In genomic region chr8:124284333-124284711, GRCm38 (mm10) we compare ENCODE assay signal across 9 mouse cellular contexts. TPM values are rescaled to one million over a fixed set of nuclear protein-coding genes. Genes with fewer than 3 reads are reported as not detected.
DNase-seq lines count a peak whose midpoint lies in the region; ATAC-seq and TF ChIP-seq lines count a peak whose summit lies in the region.
"Had no signal": no experiment of that assay in that cellular context is flagged by ENCODE, and none has a peak within 500 bp of the region (broad histone marks: within the 10 kb centered on the region; RNA-seq: fewer than 3 reads in every experiment).

No protein-coding gene starts in this region.

- no peak for TF ChIP-seq CTCF in intestine, postnatal 0 days (IDR thresholded peaks at IDR 0.05; ENCODE audit: low read depth)
- TF ChIP-seq CTCF in embryonic fibroblast, embryonic 13.5 days (IDR thresholded peaks at IDR 0.05; ENCODE audit: borderline replicate concordance, insufficient read depth, low read length) = no peak
- TF ChIP-seq CTCF in lung, adult 2 months (IDR thresholded peaks at IDR 0.05; ENCODE audit: insufficient read depth, low read length) = no peak

- WGBS in intestine, embryonic 14.5 days = 24% methylated on average over 6 of the region's 6 CpGs
- 60% methylated on average over 6 of the region's 6 CpGs for WGBS in intestine, postnatal 0 days
- WGBS in hindbrain, embryonic 16.5 days = 9% methylated on average over 6 of the region's 6 CpGs
- 7% methylated on average over 6 of the region's 6 CpGs for WGBS in neural tube, embryonic 15.5 days
- whole genome bisulfite sequencing in lung, adult 2 months = 46% methylated on average over 6 of the region's 6 CpGs

- no peak for DNase-seq in intestine, embryonic 14.5 days (ENCODE audit: low spot score)
- no peak for DNase-seq in thymus, postnatal 14 days
- no peak for DNase-seq in spleen, postnatal 14 days (ENCODE audit: low spot score in 2 of 2)
- DNase-seq in lung, adult 2 months = no peak

- peak overlapping the region; percentile 64 for H3K27ac ChIP-seq in intestine, embryonic 14.5 days (ENCODE audit: low read depth)
- H3K27ac ChIP-seq in intestine, postnatal 0 days (ENCODE audit: low read depth, low read length) = no peak overlapping the region
- H3K27ac ChIP-seq in embryonic fibroblast, embryonic 13.5 days (ENCODE audit: insufficient read depth, low read length) = peak overlapping the region; percentile 93
- H3K27ac ChIP-seq in hindbrain, embryonic 16.5 days (ENCODE audit: low read depth, low read length) = peak overlapping the region; percentile 57
- H3K27ac ChIP-seq in neural tube, embryonic 15.5 days (replicated peaks) = peak overlapping the region; percentile 79

- H3K9ac ChIP-seq in intestine, embryonic 14.5 days (ENCODE audit: low read length) = no peak overlapping the region
- H3K9ac ChIP-seq in intestine, postnatal 0 days (ENCODE audit: low read depth, low read length) = no peak overlapping the region
- 0 out of 2 replicates have a peak overlapping the region, but pooled peaks have one; percentile 5 for H3K9ac ChIP-seq in hindbrain, embryonic 16.5 days (ENCODE audit: low read depth, low read length)
- H3K9ac ChIP-seq in neural tube, embryonic 15.5 days (replicated peaks) = peak overlapping the region; percentile 15; the same call in 1 of the 2 replicates
- H3K9ac ChIP-seq: lung, embryonic 15.5 days had no signal

- ATAC-seq in intestine, embryonic 14.5 days (replicated peaks; ENCODE audit: low FRiP score, low TSS enrichment, low read depth) = peak; percentile 42
- ATAC-seq in intestine, postnatal 0 days = no peak
- peak; percentile 60 for ATAC-seq in hindbrain, embryonic 16.5 days
- ATAC-seq in neural tube, embryonic 15.5 days (ENCODE audit: low FRiP score) = peak; percentile 37; the same call in 1 of the 2 replicates

- no peak overlapping the region for H3K4me3 ChIP-seq in intestine, embryonic 14.5 days (ENCODE audit: low read depth, low read length)
- no peak overlapping the region for H3K4me3 ChIP-seq in intestine, postnatal 0 days (ENCODE audit: low read depth, low read length)
- no peak overlapping the region for H3K4me3 ChIP-seq in embryonic fibroblast, embryonic 13.5 days (ENCODE audit: insufficient read depth, low read length)
- H3K4me3 ChIP-seq in hindbrain, embryonic 16.5 days (ENCODE audit: low read length) = no peak overlapping the region
- no peak overlapping the region for H3K4me3 ChIP-seq in neural tube, embryonic 15.5 days (replicated peaks)
- H3K4me3 ChIP-seq in lung, adult 2 months (replicated peaks; ENCODE audit: extremely low read depth, low read depth, low read length) = no peak overlapping the region
- H3K4me3 ChIP-seq: lung, embryonic 15.5 days had no signal

- no peaks in the 10 kb centered on the region for H3K36me3 ChIP-seq in intestine, embryonic 14.5 days (ENCODE audit: control insufficient read depth, insufficient read depth, low read length)
- H3K36me3 ChIP-seq in intestine, postnatal 0 days (ENCODE audit: control insufficient read depth, insufficient read depth) = no peaks in the 10 kb centered on the region
- H3K36me3 ChIP-seq in hindbrain, embryonic 16.5 days (ENCODE audit: control insufficient read depth, insufficient read depth, low read length) = no peaks in the 10 kb centered on the region
- no peaks in the 10 kb centered on the region for H3K36me3 ChIP-seq in neural tube, embryonic 15.5 days
- H3K36me3 ChIP-seq: lung, embryonic 15.5 days had no signal

- no peaks in the 10 kb centered on the region for H3K9me3 ChIP-seq in intestine, embryonic 14.5 days (ENCODE audit: control insufficient read depth, low read length)
- no peaks in the 10 kb centered on the region for H3K9me3 ChIP-seq in intestine, postnatal 0 days (ENCODE audit: control insufficient read depth)
- no peaks in the 10 kb centered on the region for H3K9me3 ChIP-seq in hindbrain, embryonic 16.5 days (ENCODE audit: control insufficient read depth, low read length)
- H3K9me3 ChIP-seq in neural tube, embryonic 15.5 days (replicated peaks) = no peaks in the 10 kb centered on the region
- H3K9me3 ChIP-seq: lung, embryonic 15.5 days had no signal

- H3K4me1 ChIP-seq in intestine, embryonic 14.5 days (replicated peaks; ENCODE audit: control insufficient read depth, insufficient read depth, low read length) = peaks cover 38% of the 10 kb centered on the region
- H3K4me1 ChIP-seq in intestine, postnatal 0 days (replicated peaks; ENCODE audit: control insufficient read depth, insufficient read depth, low read length) = peaks cover 4% of the 10 kb centered on the region; the same call in 1 of the 2 replicates
- peaks cover 36% of the 10 kb centered on the region for H3K4me1 ChIP-seq in embryonic fibroblast, embryonic 13.5 days (ENCODE audit: control insufficient read depth, insufficient read depth, low read length)
- peaks cover 48% of the 10 kb centered on the region for H3K4me1 ChIP-seq in hindbrain, embryonic 16.5 days (ENCODE audit: control insufficient read depth, insufficient read depth, low read depth, low read length)
- peaks cover 68% of the 10 kb centered on the region for H3K4me1 ChIP-seq in neural tube, embryonic 15.5 days
- peaks cover 13% of the 10 kb centered on the region; the same call in 1 of the 2 replicates for H3K4me1 ChIP-seq in lung, adult 2 months (ENCODE audit: control insufficient read depth, insufficient read depth, low read length)

- no peak overlapping the region for H3K4me2 ChIP-seq in intestine, embryonic 14.5 days (ENCODE audit: low read length)
- no peak overlapping the region for H3K4me2 ChIP-seq in intestine, postnatal 0 days (replicated peaks; ENCODE audit: low read depth)
- no peak overlapping the region for H3K4me2 ChIP-seq in hindbrain, embryonic 16.5 days (ENCODE audit: low read length)
- no peak overlapping the region for H3K4me2 ChIP-seq in neural tube, embryonic 15.5 days
- H3K4me2 ChIP-seq: lung, embryonic 15.5 days had no signal

- no peak for TF ChIP-seq POLR2A in embryonic fibroblast, embryonic 13.5 days (IDR thresholded peaks at IDR 0.05; ENCODE audit: low read depth, low read length)
- TF ChIP-seq POLR2A in lung, adult 2 months (IDR thresholded peaks at IDR 0.05; ENCODE audit: borderline replicate concordance, extremely low read depth, low read depth, low read length) = no peak

- no peaks in the 10 kb centered on the region for H3K27me3 ChIP-seq in intestine, embryonic 14.5 days (replicated peaks; ENCODE audit: control insufficient read depth, insufficient read depth, low read length)
- H3K27me3 ChIP-seq in intestine, postnatal 0 days (replicated peaks; ENCODE audit: control insufficient read depth, insufficient read depth, low read length) = no peaks in the 10 kb centered on the region
- no peaks in the 10 kb centered on the region for H3K27me3 ChIP-seq in hindbrain, embryonic 16.5 days (replicated peaks; ENCODE audit: control insufficient read depth, insufficient read depth, low read length)
- H3K27me3 ChIP-seq in neural tube, embryonic 15.5 days (replicated peaks) = no peaks in the 10 kb centered on the region
- H3K27me3 ChIP-seq: lung, embryonic 15.5 days had no signal

RNA-seq across cellular contexts. Expression of gene Galnt2, which starts 53.1 kb away (rescaled TPM):
- 60.5 and 63.9 TPM in 2 replicates for polyA plus RNA-seq in intestine, embryonic 14.5 days (2014; fragmentation: Nextera tagmentation; extraction: Ambion mirVana)
- 44.0 and 48.7 TPM in 2 replicates for polyA plus RNA-seq in intestine, postnatal 0 days (2015; fragmentation: Nextera tagmentation; extraction: Ambion mirVana)
- 20.3 and 45.2 TPM in 2 replicates for polyA plus RNA-seq in embryonic fibroblast, embryonic 13.5 days (2011; ENCODE audit: insufficient read length, low read depth, missing spikeins)
- 33.8 and 40.2 TPM in 2 replicates for polyA plus RNA-seq in hindbrain, embryonic 16.5 days (2015; fragmentation: Nextera tagmentation; extraction: Ambion mirVana)
- polyA plus RNA-seq in neural tube, embryonic 15.5 days (2015; fragmentation: Nextera tagmentation; extraction: Ambion mirVana) = 59.7 and 62.7 TPM in 2 replicates
- polyA plus RNA-seq in lung, adult 2 months (2012; rRNA removed) = 17.6 and 25.5 TPM in 2 replicates

Comparison
In these comparisons a context has a peak if more than half of its experiments do, and no peak if none do; other contexts are left out.
1. H3K9ac ChIP-seq: peak in hindbrain, embryonic 16.5 days (single experiment) and neural tube, embryonic 15.5 days (single experiment); none in intestine, embryonic 14.5 days (single experiment) and intestine, postnatal 0 days (single experiment).